Mouse (Mus musculus) liver, embryonic 16.5 days (tissue): ENCODE results near the gene Miip. TPM values are rescaled to one million over a fixed set of nuclear protein-coding genes. Genes with fewer than 3 reads are reported as not detected.
"Not testable (repeated sequence)": the region's sequence is repeated elsewhere in the genome, so short reads cannot be mapped to it uniquely, and the experiment has no call there.

Experiments
- ATAC-seq: fragments of 200-750 bp; cut with Nextera tagmentation; 2 replicates; pipeline ENCODE4 v1.8.0; 2017; ENCODE audit warnings: low read depth, mild to moderate bottlenecking, moderate number of reproducible peaks, moderate library complexity
- H3K27ac ChIP-seq: fragments of 300-500 bp; sonication (generic); 2 replicates; pipeline ENCODE4 v1.5.1; 2014; ENCODE audit warnings: mild to moderate bottlenecking, low read length
- H3K27me3 ChIP-seq: fragments of 300-500 bp; sonication (generic); 2 replicates; pipeline ENCODE4 v1.6.1; 2014; ENCODE audit warnings: low read depth, low read length, mixed read lengths; ENCODE audit not compliant: control insufficient read depth, insufficient read depth
- H3K36me3 ChIP-seq: fragments of 300-500 bp; sonication (generic); 2 replicates; pipeline ENCODE4 v1.6.1; 2014; ENCODE audit warnings: mild to moderate bottlenecking; ENCODE audit not compliant: control insufficient read depth, insufficient read depth
- H3K4me1 ChIP-seq: fragments of 300-500 bp; sonication (generic); 2 replicates; pipeline ENCODE4 v1.6.1; 2014; ENCODE audit warnings: low read depth, low read length, mixed read lengths; ENCODE audit not compliant: control insufficient read depth
- H3K4me2 ChIP-seq: fragments of 300-500 bp; sonication (generic); 2 replicates; pipeline ENCODE4 v1.6.1; 2014; ENCODE audit warnings: low read depth, low read length, mixed read lengths
- H3K4me3 ChIP-seq: fragments of 300-500 bp; sonication (generic); 2 replicates; pipeline ENCODE4 v1.5.1; 2014; ENCODE audit warnings: low read depth, mild to moderate bottlenecking, low read length
- H3K9ac ChIP-seq: fragments of 300-500 bp; sonication (generic); 2 replicates; pipeline ENCODE4 v1.6.1; 2014; ENCODE audit warnings: low read depth, low read length
- H3K9me3 ChIP-seq: fragments of 300-500 bp; sonication (generic); replicated peaks from 2 replicates; pipeline ENCODE4 v1.6.1; 2016; ENCODE audit warnings: low read length; ENCODE audit not compliant: control insufficient read depth
- WGBS: fragments of 180-500 bp; shearing (Covaris S2); extraction: QIAGEN DNeasy Blood & Tissue Kit; methylation state at CpG from one replicate; pipeline ENCODE4 v1.1.7; 2014; ENCODE audit not compliant: insufficient replicate concordance; 5-methylcytosine and 5-hydroxymethylcytosine counted together
- polyA plus RNA-seq: library from polyadenylated mRNA; unstranded; fragments of >200 nt; fragmentation: Nextera tagmentation; extraction: Ambion mirVana; gene quantifications from 2 replicates; pipeline ENCODE4 v1.2.1, GENCODE M21; 2015

Gene Miip
- polyA plus RNA-seq, 1 experiment from 2014 or later: 29.4 TPM

- H3K4me3 ChIP-seq, H3K27me3 ChIP-seq, H3K27ac ChIP-seq, H3K36me3 ChIP-seq, H3K9ac ChIP-seq, H3K4me2 ChIP-seq, H3K4me1 ChIP-seq, ATAC-seq: not testable (repeated sequence)
- peaks cover 11% of the 10 kb centered on the region for H3K9me3 ChIP-seq
- WGBS: 67% methylated on average over 7 of the region's 7 CpGs
Measured at GRCm38 (mm10) chr4:147819659-147820058, 49.0 kb downstream of the Miip start.

- H3K4me1 ChIP-seq: no peaks in the 10 kb centered on the region; the same call in 1 of the 2 replicates
- H3K27me3 ChIP-seq: no peaks in the 10 kb centered on the region
- 0 out of 2 replicates have a peak overlapping the region, but pooled peaks have one; percentile 6 for H3K4me3 ChIP-seq
- no peak overlapping the region for H3K9ac ChIP-seq
- WGBS: 26% methylated on average over 2 of the region's 2 CpGs
- no peaks in the 10 kb centered on the region for H3K9me3 ChIP-seq
- 0 out of 2 replicates have a peak, but pooled peaks have one; percentile 11 for ATAC-seq
- H3K27ac ChIP-seq: no peak overlapping the region
- no peaks in the 10 kb centered on the region for H3K36me3 ChIP-seq
- H3K4me2 ChIP-seq: no peak overlapping the region
Measured at GRCm38 (mm10) chr4:147814592-147815167, 53.9 kb downstream of the Miip start.

- 35% methylated on average over 5 of the region's 5 CpGs for WGBS
- Histone ChIP-seq H3K36me3 (no peaks in the 10 kb centered on the region), H3K4me1 (no peaks in the 10 kb centered on the region; the same call in 1 of the 2 replicates), H3K9me3 (no peaks in the 10 kb centered on the region), H3K9ac (no peak overlapping the region), H3K27me3 (no peaks in the 10 kb centered on the region), H3K4me3 (no peak overlapping the region), H3K4me2 (no peak overlapping the region), H3K27ac (no peak overlapping the region)
- ATAC-seq: no peak
Measured at GRCm38 (mm10) chr4:147813249-147813765, 55.3 kb downstream of the Miip start.

Other genes starting within 250 kb of the Miip start
- 1.1 and 1.6 TPM in 2 replicates for gene Zfp979, start 226.3 kb downstream of the Miip start, polyA plus RNA-seq
- gene Zfp534, start 166.3 kb downstream of the Miip start, polyA plus RNA-seq: not detected in 2 replicates
- 3.2 and 3.4 TPM in 2 replicates for gene Zfp984, start 59.0 kb downstream of the Miip start, polyA plus RNA-seq
- 1.3 and 1.5 TPM in 2 replicates for gene Zfp933, start 20.4 kb downstream of the Miip start, polyA plus RNA-seq
- 1.8 and 2.0 TPM in 2 replicates for gene Fv1, start 163 bp upstream of the Miip start, polyA plus RNA-seq
- 15.9 and 16.2 TPM in 2 replicates for gene Mfn2, start 35.9 kb upstream of the Miip start, polyA plus RNA-seq
- gene Plod1, start 68.0 kb upstream of the Miip start, polyA plus RNA-seq: 28.8 and 30.7 TPM in 2 replicates
- gene 2510039O18Rik, start 72.1 kb upstream of the Miip start, polyA plus RNA-seq: 4.0 and 5.8 TPM in 2 replicates
- gene Nppb, start 117.0 kb upstream of the Miip start, polyA plus RNA-seq: not detected in 2 replicates
- gene Nppa, start 131.9 kb upstream of the Miip start, polyA plus RNA-seq: not detected in 2 replicates
- gene Clcn6, start 170.0 kb upstream of the Miip start, polyA plus RNA-seq: 1.4 and 1.8 TPM in 2 replicates
- gene Mthfr, start 170.3 kb upstream of the Miip start, polyA plus RNA-seq: 10.9 and 11.9 TPM in 2 replicates
- 9.2 and 9.4 TPM in 2 replicates for gene Agtrap, start 219.2 kb upstream of the Miip start, polyA plus RNA-seq